Mouse (Mus musculus): ENCODE results near the gene Inpp4a. TPM values are rescaled to one million over a fixed set of nuclear protein-coding genes. Genes with fewer than 3 reads are reported as not detected.

Inpp4a gene
- polyA plus RNA-seq, 2 experiments from 2014 or later = 76.6 to 78.0 TPM

- no peak for ATAC-seq
Observed at GRCm38 (mm10) chr1:37358621-37359020, 59.0 kb downstream of the Inpp4a start.

GRCm38 (mm10) chr1:37359395-37360092 lies 59.9 kb downstream of the Inpp4a start:
- no peak for ATAC-seq

- ATAC-seq = no peak
Observed at GRCm38 (mm10) chr1:37360781-37361180, 61.1 kb downstream of the Inpp4a start.

- no peak for ATAC-seq
Observed at GRCm38 (mm10) chr1:37362721-37363120, 63.1 kb downstream of the Inpp4a start.

- no peak for ATAC-seq
Observed at GRCm38 (mm10) chr1:37368125-37368524, 68.5 kb downstream of the Inpp4a start.

GRCm38 (mm10) chr1:37368768-37369385 lies 69.2 kb downstream of the Inpp4a start:
- ATAC-seq = no peak

- no peak for ATAC-seq
Observed at GRCm38 (mm10) chr1:37376177-37376576, 76.5 kb downstream of the Inpp4a start.

- ATAC-seq = no peak
Observed at GRCm38 (mm10) chr1:37376751-37377150, 77.1 kb downstream of the Inpp4a start.

- ATAC-seq = no peak
Observed at GRCm38 (mm10) chr1:37378095-37378494, 78.4 kb downstream of the Inpp4a start.

- no peak for ATAC-seq
Observed at GRCm38 (mm10) chr1:37379536-37379935, 79.9 kb downstream of the Inpp4a start.

- ATAC-seq = no peak
Observed at GRCm38 (mm10) chr1:37380913-37381312, 81.2 kb downstream of the Inpp4a start.

GRCm38 (mm10) chr1:37384304-37384703 lies 84.6 kb downstream of the Inpp4a start:
- ATAC-seq = no peak

GRCm38 (mm10) chr1:37386448-37386971 lies 86.8 kb downstream of the Inpp4a start:
- no peak for ATAC-seq

- ATAC-seq = no peak
Observed at GRCm38 (mm10) chr1:37393174-37393573, 93.5 kb downstream of the Inpp4a start.

GRCm38 (mm10) chr1:37396481-37396880 lies 96.8 kb downstream of the Inpp4a start:
- no peak for ATAC-seq

- ATAC-seq = no peak
Observed at GRCm38 (mm10) chr1:37398961-37399360, 99.3 kb downstream of the Inpp4a start.

- ATAC-seq = no peak
Observed at GRCm38 (mm10) chr1:37399734-37400133, 100.1 kb downstream of the Inpp4a start.

GRCm38 (mm10) chr1:37401687-37402086 lies 102.0 kb downstream of the Inpp4a start:
- ATAC-seq = no peak

GRCm38 (mm10) chr1:37405137-37405536 lies 105.5 kb downstream of the Inpp4a start:
- ATAC-seq = no peak

GRCm38 (mm10) chr1:37407228-37407627 lies 107.6 kb downstream of the Inpp4a start:
- no peak for ATAC-seq

- ATAC-seq = no peak
Observed at GRCm38 (mm10) chr1:37408059-37408458, 108.4 kb downstream of the Inpp4a start.

GRCm38 (mm10) chr1:37408678-37409077 lies 109.0 kb downstream of the Inpp4a start:
- no peak for ATAC-seq

- no peak for ATAC-seq
Observed at GRCm38 (mm10) chr1:37409647-37410046, 110.0 kb downstream of the Inpp4a start.

- no peak for ATAC-seq
Observed at GRCm38 (mm10) chr1:37415394-37415793, 115.7 kb downstream of the Inpp4a start.
